Mouse (Mus musculus) activated CD4-positive, CD25-positive, alpha-beta regulatory T cell (primary cell): ENCODE results near the gene Ktn1. TPM values are rescaled to one million over a fixed set of nuclear protein-coding genes. Genes with fewer than 3 reads are reported as not detected.

Experiments
- polyA plus RNA-seq, 2 experiments: library from polyadenylated mRNA; unstranded; fragments of 100-300 nt; shearing (Covaris generic); gene quantifications; one replicate each; pipeline ENCODE4 v1.2.1; 2017

The Ktn1 gene
- 10 to 100 TPM; 49.7 to 67.1 TPM for polyA plus RNA-seq

GRCm38 (mm10) chr14:47648218-47648617, at the start of gene Ktn1:
Gene Ktn1, plus strand, starts transcription at chr14:47648448.

Other genes starting within 250 kb of the Ktn1 start
- 10 to 100 TPM; 15.6 to 17.3 TPM for gene Dlgap5, start 230.0 kb upstream of the Ktn1 start, polyA plus RNA-seq
- 10 to 100 TPM; 19.9 TPM for gene Fbxo34, start 198.0 kb upstream of the Ktn1 start, polyA plus RNA-seq
- 1 to 10 TPM; 9.2 to 9.5 TPM for gene Atg14, start 77.8 kb upstream of the Ktn1 start, polyA plus RNA-seq